Mouse (Mus musculus) cerebellum, postnatal 14 days (tissue): ENCODE results near the gene Tmem270.
"Not testable (repeated sequence)": the region's sequence is repeated elsewhere in the genome, so short reads cannot be mapped to it uniquely, and the experiment has no call there.

ENCODE experiments used
- DNase-seq, 2 experiments: peaks; one replicate each; pipeline ENCODE4 v3.0.0; 2021; ENCODE audit warnings: mixed read lengths in 2 of 2

Tmem270 gene

DNA sequence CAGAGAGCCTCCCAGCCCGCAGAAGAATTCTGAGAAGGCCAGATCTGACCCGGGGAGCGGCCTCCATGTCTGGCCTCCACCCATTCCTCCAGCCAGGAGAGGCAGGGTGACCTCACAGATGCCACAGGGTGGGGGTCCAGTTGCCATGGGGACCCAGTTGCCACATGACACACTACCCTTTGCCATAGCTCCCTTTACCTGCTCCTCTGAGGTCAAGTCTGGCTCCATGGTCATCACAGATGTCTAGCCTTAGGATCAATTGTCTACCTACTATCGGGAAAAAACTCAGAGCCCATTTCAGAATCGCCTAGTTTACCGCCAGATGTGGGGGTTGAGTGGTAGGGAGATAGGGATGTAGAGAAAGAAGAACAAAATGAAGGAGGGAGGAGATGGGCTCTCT lies at the start of gene Tmem270:
Gene Tmem270, minus strand, starts transcription at position 101 of the 400 bp plus-strand sequence.
- peak in 1 of 2 experiments; percentile 23 for DNase-seq

GRCm38 (mm10) chr5:134955491-134955890 lies 49.0 kb upstream of the Tmem270 start:
- no peak for DNase-seq

DNA sequence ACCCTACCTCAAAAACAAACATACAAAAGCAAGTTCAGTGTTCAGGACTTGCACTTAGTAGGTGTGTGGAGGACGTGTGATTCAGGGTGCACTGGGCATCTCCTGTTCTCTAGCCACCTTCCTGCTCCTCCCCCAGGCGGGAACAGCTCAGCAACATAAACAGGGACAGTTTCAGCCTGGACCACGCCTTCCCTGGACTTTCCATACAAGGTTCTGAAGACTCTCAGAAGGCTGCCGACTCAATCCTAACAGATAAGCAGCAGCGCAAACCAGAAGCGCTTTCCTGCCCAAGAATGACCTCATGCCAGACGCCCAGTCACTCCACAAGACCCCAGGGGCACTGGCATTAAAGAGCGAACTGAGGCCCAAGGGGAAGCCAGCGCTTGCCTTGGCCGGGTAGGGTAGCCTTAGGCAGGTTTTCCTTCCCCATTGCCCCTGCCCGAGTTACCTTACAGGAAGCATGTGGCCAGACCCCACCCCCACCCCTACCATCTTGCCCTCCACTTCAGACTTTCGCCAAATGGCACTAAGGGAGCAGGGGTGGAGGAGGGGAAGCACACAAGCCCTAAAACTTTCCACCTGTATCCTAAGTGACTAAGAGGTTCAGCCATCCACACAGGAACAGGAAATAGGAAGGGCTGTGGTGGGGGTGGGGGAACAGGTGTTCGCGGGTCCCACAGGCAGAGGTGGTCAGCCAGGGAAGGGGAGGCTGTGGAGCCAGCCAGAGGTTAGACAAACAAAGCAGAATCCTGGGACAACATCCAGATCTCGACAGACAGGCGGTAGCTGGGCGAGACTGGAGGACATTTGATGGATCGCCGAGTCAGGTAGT lies 44.7 kb upstream of the Tmem270 start:
- DNase-seq, result no peak

DNA sequence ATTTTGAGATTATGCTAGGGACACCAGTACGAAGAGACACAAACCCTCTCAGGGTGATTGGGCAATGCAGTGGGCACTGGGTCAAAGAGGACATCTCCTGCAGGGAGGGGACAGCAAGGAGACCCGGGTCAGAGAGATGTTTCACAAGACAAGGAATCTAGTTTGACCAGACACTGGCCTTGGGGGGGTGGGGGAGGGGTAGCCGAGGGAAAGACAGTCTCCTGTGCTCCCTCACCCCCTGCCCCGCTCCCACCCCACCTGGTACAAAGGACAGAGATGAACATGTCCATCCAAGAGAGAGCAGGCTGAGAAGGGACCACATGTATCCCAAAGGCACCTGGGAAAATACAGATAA lies 41.5 kb upstream of the Tmem270 start:
- no peak for DNase-seq

- DNase-seq, result no peak
These were observed 41.0 kb upstream of the Tmem270 start for GRCm38 (mm10) chr5:134947420-134948084.

DNA sequence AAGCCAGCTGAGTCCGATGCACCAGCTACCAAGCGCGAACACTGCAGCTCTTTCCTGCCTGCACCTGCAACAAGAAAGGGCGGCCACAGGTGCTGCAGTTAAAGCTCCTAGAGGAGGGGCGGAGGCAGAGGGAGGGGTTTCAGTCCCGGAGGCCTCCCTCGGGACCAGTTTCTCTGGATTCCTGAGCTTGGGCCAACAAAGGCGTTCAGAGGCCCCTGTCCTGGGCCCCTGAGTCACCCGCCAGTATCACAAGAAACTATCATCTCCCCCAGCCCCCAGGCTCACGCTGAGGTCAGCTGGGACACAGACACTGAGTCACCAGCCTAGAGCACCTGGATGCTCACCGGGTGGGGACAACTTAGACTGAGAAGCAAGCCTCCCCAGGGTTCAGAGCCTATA lies 40.3 kb upstream of the Tmem270 start, which contains the start of gene Cldn4:
Gene Cldn4, minus strand, starts transcription at position 78 of the 399 bp plus-strand sequence.
- DNase-seq, result no peak

GRCm38 (mm10) chr5:134946063-134946856 lies 39.7 kb upstream of the Tmem270 start:
- DNase-seq, result no peak

GRCm38 (mm10) chr5:134945266-134945959 lies 38.9 kb upstream of the Tmem270 start:
- DNase-seq, result no peak

GRCm38 (mm10) chr5:134944179-134944578 lies 37.6 kb upstream of the Tmem270 start:
- no peak for DNase-seq

DNA sequence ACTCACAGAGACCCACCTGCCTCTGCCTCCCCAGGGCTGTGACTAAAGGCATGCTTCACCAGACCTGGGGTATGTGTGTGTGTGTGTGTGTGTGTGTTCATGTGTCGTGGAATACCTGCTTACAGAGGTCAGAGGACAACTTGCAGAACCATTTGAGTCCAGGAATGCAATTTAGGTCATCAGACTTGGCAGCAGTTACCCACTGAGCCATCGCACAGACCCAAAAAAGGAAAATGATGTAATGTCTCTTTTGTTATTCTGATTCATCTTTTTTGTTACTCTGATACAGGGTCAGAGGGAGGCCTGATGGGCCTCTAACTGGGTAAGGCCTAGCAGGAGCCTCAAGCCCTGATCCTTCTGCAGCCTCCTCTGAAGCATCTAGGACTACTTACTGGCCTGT lies 36.2 kb upstream of the Tmem270 start:
- no peak for DNase-seq

DNA sequence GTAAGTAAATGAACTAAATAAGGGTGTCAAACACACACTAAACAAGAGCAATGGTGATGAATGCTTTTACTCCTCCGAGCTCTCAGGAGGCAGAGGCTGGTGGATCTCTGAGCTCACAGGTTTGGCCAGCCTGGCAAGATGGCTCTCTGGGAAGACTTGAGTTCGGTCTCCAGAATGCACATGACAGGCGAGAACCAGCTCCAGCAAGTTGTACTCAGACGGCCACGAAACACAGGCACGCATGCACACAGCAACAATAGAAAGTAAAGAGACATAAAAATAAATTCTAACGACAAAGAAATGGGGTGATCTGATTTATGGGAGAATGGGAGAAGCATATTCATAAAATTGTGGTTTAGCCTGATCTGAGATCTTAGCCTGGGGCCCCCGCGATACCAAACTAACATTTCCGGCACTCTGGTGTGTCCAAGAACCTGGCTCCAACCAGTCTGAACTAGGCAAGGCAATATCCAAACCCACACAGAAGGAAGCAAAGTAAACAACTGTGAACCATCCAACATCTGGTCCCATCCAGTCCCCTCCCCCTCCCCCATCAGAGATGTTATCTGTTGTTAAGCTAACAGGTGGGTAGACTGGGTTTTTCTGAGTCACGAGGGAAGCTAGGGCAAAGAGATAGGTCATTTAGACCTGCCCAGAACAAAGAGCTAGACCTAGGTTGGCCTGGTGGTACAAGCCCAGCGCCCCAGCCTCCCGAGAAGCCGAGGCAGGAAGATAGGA lies 35.1 kb upstream of the Tmem270 start:
- DNase-seq, result no peak

GRCm38 (mm10) chr5:134939554-134939953 lies 33.0 kb upstream of the Tmem270 start:
- not testable (repeated sequence) for DNase-seq

DNA sequence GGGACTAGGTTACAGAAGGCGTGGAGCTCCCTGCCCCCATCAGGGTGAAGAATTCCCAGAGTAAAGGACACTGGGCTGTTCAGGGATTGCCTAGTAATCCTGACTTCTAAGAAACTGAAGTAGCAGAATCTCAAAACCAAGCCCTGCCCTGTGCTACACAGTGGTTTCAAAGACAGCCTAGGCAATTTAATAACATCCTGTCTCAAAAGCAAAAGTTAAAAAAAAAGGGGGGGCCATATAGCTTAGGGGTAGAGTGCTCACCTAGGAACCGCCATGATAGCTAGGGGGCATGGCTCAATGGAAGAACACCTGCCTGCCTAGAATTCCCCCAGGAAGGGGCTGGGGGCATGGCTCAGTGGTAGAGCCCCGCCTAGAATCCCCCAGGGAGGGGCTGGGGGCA lies 32.5 kb upstream of the Tmem270 start:
- DNase-seq, result no peak

GRCm38 (mm10) chr5:134936626-134937185 lies 30.2 kb upstream of the Tmem270 start:
- peak; percentile 17 to 26 for DNase-seq

DNA sequence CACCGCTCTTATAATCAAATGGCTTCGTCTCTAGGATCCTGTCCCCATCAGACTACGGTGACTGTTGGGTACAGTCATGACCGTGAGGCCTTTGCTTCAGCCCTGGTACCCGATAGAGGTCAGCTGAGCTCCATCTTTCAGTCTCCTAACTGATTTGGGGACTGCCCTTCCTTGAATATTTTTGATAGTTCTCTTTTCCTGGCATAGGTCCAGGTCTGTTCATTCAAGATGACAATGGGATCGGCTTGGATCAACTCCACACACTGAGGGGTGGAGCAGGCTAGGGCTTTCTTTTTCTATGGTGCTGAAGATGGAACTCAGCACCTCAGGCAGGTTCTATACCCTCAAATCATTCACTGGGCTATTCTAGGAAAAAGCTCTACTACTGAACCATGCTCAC lies 29.5 kb upstream of the Tmem270 start:
- no peak for DNase-seq

GRCm38 (mm10) chr5:134934666-134935065 lies 28.1 kb upstream of the Tmem270 start:
- no peak for DNase-seq

GRCm38 (mm10) chr5:134933686-134934085 lies 27.2 kb upstream of the Tmem270 start:
- not testable (repeated sequence) for DNase-seq

GRCm38 (mm10) chr5:134933281-134933680 lies 26.7 kb upstream of the Tmem270 start:
- DNase-seq, result no peak

GRCm38 (mm10) chr5:134932903-134933276 lies 26.4 kb upstream of the Tmem270 start:
- peak; percentile 60 to 78 for DNase-seq

- peak; percentile 88 for DNase-seq
These were observed 25.8 kb upstream of the Tmem270 start, which contains the start of gene Mettl27 for GRCm38 (mm10) chr5:134932179-134932902. Mettl27 (plus strand) TSS chr5:134932368.

- DNase-seq, result no peak
These were observed 23.5 kb upstream of the Tmem270 start for GRCm38 (mm10) chr5:134929988-134930387.
